Mouse (Mus musculus): ENCODE results near the gene Slc1a2.

Gene Slc1a2

GRCm38 (mm10) chr2:102763991-102764390 lies 105.5 kb downstream of the Slc1a2 start:
- no peak for TF ChIP-seq NANOG (IDR thresholded peaks at IDR 0.05; ENCODE audit: borderline replicate concordance, low read length)
- no peaks in the 10 kb centered on the region for H3K36me3 ChIP-seq (ENCODE audit: insufficient read depth, low read length)
- H3K9me3 ChIP-seq (ENCODE audit: low read length), result no peaks in the 10 kb centered on the region
- no peak overlapping the region for H3K4me3 ChIP-seq (replicated peaks; ENCODE audit: low read length)
- H3K27me3 ChIP-seq (ENCODE audit: insufficient read depth, low read length), result no peaks in the 10 kb centered on the region
- H3K4me1 ChIP-seq (replicated peaks; ENCODE audit: low read depth, low read length), result no peaks in the 10 kb centered on the region

- TF ChIP-seq NANOG (IDR thresholded peaks at IDR 0.05; ENCODE audit: borderline replicate concordance, low read length), result no peak
- no peak for TF ChIP-seq CTCF (conservative IDR thresholded peaks at IDR 0.05; ENCODE audit: low read length)
- no peak for TF ChIP-seq POU5F1 (IDR thresholded peaks at IDR 0.05; ENCODE audit: borderline replicate concordance, low read length)
- no peaks in the 10 kb centered on the region for H3K9me3 ChIP-seq (ENCODE audit: low read length)
- no peak overlapping the region for H3K4me3 ChIP-seq (replicated peaks; ENCODE audit: low read length)
- H3K36me3 ChIP-seq (ENCODE audit: insufficient read depth, low read length), result no peaks in the 10 kb centered on the region
- no peaks in the 10 kb centered on the region for H3K4me1 ChIP-seq (replicated peaks; ENCODE audit: low read depth, low read length)
- H3K27me3 ChIP-seq (ENCODE audit: insufficient read depth, low read length), result no peaks in the 10 kb centered on the region
Observed at GRCm38 (mm10) chr2:102764602-102765374, 106.3 kb downstream of the Slc1a2 start.

DNA sequence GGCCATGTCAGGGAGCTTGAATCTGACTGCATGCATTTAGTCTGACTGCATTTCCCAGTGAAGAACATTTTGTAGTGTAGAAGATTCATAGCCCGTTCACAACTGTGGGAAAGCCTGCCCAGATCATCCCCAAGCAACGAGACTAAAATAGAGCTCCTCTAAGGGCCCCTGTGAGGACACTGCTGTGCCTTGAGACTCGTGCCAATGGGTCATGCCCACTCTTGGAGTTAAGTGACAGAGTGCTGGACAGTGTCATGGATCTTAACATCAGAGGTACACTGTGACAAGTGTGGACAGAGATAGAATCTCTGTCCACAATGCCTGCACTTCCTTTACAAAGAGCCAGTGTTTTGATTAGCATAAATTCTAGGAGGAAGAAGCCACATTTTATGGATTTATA lies 109.8 kb downstream of the Slc1a2 start:
- no peak for TF ChIP-seq CTCF (conservative IDR thresholded peaks at IDR 0.05; ENCODE audit: low read length)
- H3K36me3 ChIP-seq (ENCODE audit: insufficient read depth, low read length), result no peaks in the 10 kb centered on the region
- H3K9me3 ChIP-seq (ENCODE audit: low read length), result no peaks in the 10 kb centered on the region
- no peaks in the 10 kb centered on the region for H3K27me3 ChIP-seq (ENCODE audit: insufficient read depth, low read length)
- no peaks in the 10 kb centered on the region for H3K4me1 ChIP-seq (replicated peaks; ENCODE audit: low read depth, low read length)
- H3K4me3 ChIP-seq (replicated peaks; ENCODE audit: low read length), result no peak overlapping the region

GRCm38 (mm10) chr2:102771304-102771703 lies 112.8 kb downstream of the Slc1a2 start:
- H3K4me1 ChIP-seq (replicated peaks; ENCODE audit: low read depth, low read length), result no peaks in the 10 kb centered on the region
- TF ChIP-seq CTCF (conservative IDR thresholded peaks at IDR 0.05; ENCODE audit: low read length) (no peak), POU5F1 (IDR thresholded peaks at IDR 0.05; ENCODE audit: borderline replicate concordance, low read length) (no peak), NANOG (IDR thresholded peaks at IDR 0.05; ENCODE audit: borderline replicate concordance, low read length) (no peak)
- no peaks in the 10 kb centered on the region for H3K27me3 ChIP-seq (ENCODE audit: insufficient read depth, low read length)
- H3K9me3 ChIP-seq (ENCODE audit: low read length), result peaks cover 10% of the 10 kb centered on the region; the same call in 1 of the 2 replicates
- no peaks in the 10 kb centered on the region for H3K36me3 ChIP-seq (ENCODE audit: insufficient read depth, low read length)
- H3K4me3 ChIP-seq (replicated peaks; ENCODE audit: low read length), result no peak overlapping the region

DNA sequence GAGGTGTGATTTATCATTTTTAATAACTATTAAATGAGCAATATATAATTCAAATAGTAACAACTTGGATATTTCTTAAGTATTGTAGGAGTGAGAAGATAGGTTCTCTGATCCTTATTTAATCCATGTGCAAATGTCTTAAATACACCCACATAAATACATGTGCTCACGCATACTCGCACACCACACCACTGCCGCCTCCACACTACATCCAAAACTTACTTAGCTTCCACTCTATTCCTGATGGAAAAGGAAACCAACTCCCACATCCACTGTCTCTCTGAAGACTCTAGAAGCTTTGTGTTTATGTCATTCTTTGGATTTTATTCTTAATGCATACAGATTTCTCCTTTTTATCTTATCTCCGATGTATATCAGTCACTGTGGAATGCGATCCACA lies 113.8 kb downstream of the Slc1a2 start:
- Histone ChIP-seq H3K9me3 (ENCODE audit: low read length) (peaks cover 10% of the 10 kb centered on the region; the same call in 1 of the 2 replicates), H3K36me3 (ENCODE audit: insufficient read depth, low read length) (no peaks in the 10 kb centered on the region), H3K27me3 (ENCODE audit: insufficient read depth, low read length) (no peaks in the 10 kb centered on the region), H3K4me3 (replicated peaks; ENCODE audit: low read length) (no peak overlapping the region), H3K4me1 (replicated peaks; ENCODE audit: low read depth, low read length) (no peaks in the 10 kb centered on the region)
- TF ChIP-seq CTCF (conservative IDR thresholded peaks at IDR 0.05; ENCODE audit: low read length), result no peak
- TF ChIP-seq POU5F1 (IDR thresholded peaks at IDR 0.05; ENCODE audit: borderline replicate concordance, low read length), result no peak
- TF ChIP-seq NANOG (IDR thresholded peaks at IDR 0.05; ENCODE audit: borderline replicate concordance, low read length), result no peak

GRCm38 (mm10) chr2:102774700-102775099 lies 116.2 kb downstream of the Slc1a2 start:
- H3K27me3 ChIP-seq (ENCODE audit: insufficient read depth, low read length), result no peaks in the 10 kb centered on the region
- H3K36me3 ChIP-seq (ENCODE audit: insufficient read depth, low read length), result no peaks in the 10 kb centered on the region
- H3K4me3 ChIP-seq (replicated peaks; ENCODE audit: low read length), result no peak overlapping the region
- no peak for TF ChIP-seq POU5F1 (IDR thresholded peaks at IDR 0.05; ENCODE audit: borderline replicate concordance, low read length)
- TF ChIP-seq CTCF (conservative IDR thresholded peaks at IDR 0.05; ENCODE audit: low read length), result no peak
- TF ChIP-seq NANOG (IDR thresholded peaks at IDR 0.05; ENCODE audit: borderline replicate concordance, low read length), result no peak
- H3K9me3 ChIP-seq (ENCODE audit: low read length), result peaks cover 10% of the 10 kb centered on the region; the same call in 1 of the 2 replicates
- no peaks in the 10 kb centered on the region for H3K4me1 ChIP-seq (replicated peaks; ENCODE audit: low read depth, low read length)

DNA sequence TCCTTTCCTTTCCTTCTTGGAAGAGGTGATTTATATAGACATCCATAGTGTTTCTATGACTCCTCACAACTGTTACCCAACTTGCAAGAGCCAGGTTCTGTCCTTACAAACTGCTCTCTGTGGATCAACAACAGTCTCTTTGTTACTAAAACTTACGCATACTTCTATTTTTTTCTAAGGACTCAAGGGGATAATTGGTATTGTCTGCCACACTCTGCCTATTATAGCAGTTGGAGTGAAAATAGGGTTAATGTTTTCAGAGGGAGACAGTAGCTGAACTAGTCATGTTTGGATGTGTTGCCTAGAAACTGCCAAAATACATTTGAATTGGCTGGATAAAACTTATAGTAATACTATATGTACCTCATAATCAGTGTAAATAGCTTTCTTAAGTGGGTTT lies 117.1 kb downstream of the Slc1a2 start:
- H3K4me3 ChIP-seq (replicated peaks; ENCODE audit: low read length), result no peak overlapping the region
- peaks cover 10% of the 10 kb centered on the region; the same call in 1 of the 2 replicates for H3K9me3 ChIP-seq (ENCODE audit: low read length)
- TF ChIP-seq POU5F1 (IDR thresholded peaks at IDR 0.05; ENCODE audit: borderline replicate concordance, low read length), result no peak
- TF ChIP-seq CTCF (conservative IDR thresholded peaks at IDR 0.05; ENCODE audit: low read length), result no peak

GRCm38 (mm10) chr2:102778208-102778607 lies 119.7 kb downstream of the Slc1a2 start:
- no peaks in the 10 kb centered on the region for H3K36me3 ChIP-seq (ENCODE audit: insufficient read depth, low read length)
- no peaks in the 10 kb centered on the region for H3K27me3 ChIP-seq (ENCODE audit: insufficient read depth, low read length)
- H3K4me3 ChIP-seq (replicated peaks; ENCODE audit: low read length), result no peak overlapping the region
- TF ChIP-seq NANOG (IDR thresholded peaks at IDR 0.05; ENCODE audit: borderline replicate concordance, low read length) (no peak), POU5F1 (IDR thresholded peaks at IDR 0.05; ENCODE audit: borderline replicate concordance, low read length) (no peak), CTCF (conservative IDR thresholded peaks at IDR 0.05; ENCODE audit: low read length) (no peak)
- no peaks in the 10 kb centered on the region for H3K4me1 ChIP-seq (replicated peaks; ENCODE audit: low read depth, low read length)
- H3K9me3 ChIP-seq (ENCODE audit: low read length), result peaks cover 10% of the 10 kb centered on the region; the same call in 1 of the 2 replicates

More for the DNA sequence above, 117.1 kb downstream of the Slc1a2 start:
- no peaks in the 10 kb centered on the region for H3K4me1 ChIP-seq (replicated peaks; ENCODE audit: low read depth, low read length)
- H3K27me3 ChIP-seq (ENCODE audit: insufficient read depth, low read length), result no peaks in the 10 kb centered on the region
- H3K36me3 ChIP-seq (ENCODE audit: insufficient read depth, low read length), result no peaks in the 10 kb centered on the region

DNA sequence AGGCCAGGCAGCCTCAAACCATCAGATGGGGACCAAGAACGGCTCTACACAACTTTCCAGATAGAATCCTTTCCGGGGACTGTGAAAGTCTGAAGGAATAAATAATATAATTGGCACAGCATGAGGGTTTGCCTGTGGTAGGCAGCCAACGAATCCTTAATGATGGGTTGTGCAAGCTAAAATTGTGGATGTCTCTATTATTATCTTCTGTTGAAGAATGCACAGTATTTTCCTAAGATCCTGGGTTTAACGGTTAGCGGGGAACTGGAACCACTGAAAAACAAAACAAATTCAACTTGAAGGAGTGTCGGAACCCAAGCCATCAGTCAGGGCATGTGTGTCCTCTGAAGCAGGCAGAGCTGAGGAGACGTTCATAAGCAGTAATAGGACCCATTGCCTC lies 124.3 kb downstream of the Slc1a2 start:
- H3K36me3 ChIP-seq (ENCODE audit: insufficient read depth, low read length), result no peaks in the 10 kb centered on the region
- H3K4me3 ChIP-seq (replicated peaks; ENCODE audit: low read length), result no peak overlapping the region
- no peaks in the 10 kb centered on the region for H3K9me3 ChIP-seq (ENCODE audit: low read length)
- TF ChIP-seq NANOG (IDR thresholded peaks at IDR 0.05; ENCODE audit: borderline replicate concordance, low read length), result no peak
- no peak for TF ChIP-seq POU5F1 (IDR thresholded peaks at IDR 0.05; ENCODE audit: borderline replicate concordance, low read length)
- no peak for TF ChIP-seq CTCF (conservative IDR thresholded peaks at IDR 0.05; ENCODE audit: low read length)
- no peaks in the 10 kb centered on the region for H3K4me1 ChIP-seq (replicated peaks; ENCODE audit: low read depth, low read length)
- H3K27me3 ChIP-seq (ENCODE audit: insufficient read depth, low read length), result no peaks in the 10 kb centered on the region
